Mouse (Mus musculus) CH12.LX (cell line): ENCODE data around the gene Smarcd1. TPM values are rescaled to one million over a fixed set of nuclear protein-coding genes. Genes with fewer than 3 reads are reported as not detected.

Experiments
- DNase-seq: peaks from one replicate; pipeline ENCODE4 v3.0.0-alpha.2; 2013; ENCODE audit errors: extremely low read depth
- H3K27ac ChIP-seq: 2 replicates; pipeline ENCODE4 v1.5.1; 2012; ENCODE audit warnings: low read depth, mild to moderate bottlenecking, control low read depth, moderate library complexity; ENCODE audit not compliant: insufficient read depth
- H3K27me3 ChIP-seq: replicated peaks from 2 replicates; pipeline ENCODE3; 2012; ENCODE audit warnings: inconsistent platforms
- H3K36me3 ChIP-seq, 2 experiments: replicated peaks in 1 of 2; 2 replicates each; pipeline versions ENCODE3 to v1.6.1; 2012; ENCODE audit warnings: inconsistent platforms in 1 of 2, low read length in 1 of 2, mild to moderate bottlenecking in 1 of 2, mixed read lengths in 1 of 2, moderate library complexity in 1 of 2; ENCODE audit not compliant: control insufficient read depth in 1 of 2, insufficient read depth in 1 of 2
- H3K4me1 ChIP-seq, 2 experiments: 2 replicates each; pipeline ENCODE4 v1.6.1; 2012; ENCODE audit warnings: inconsistent platforms in 1 of 2, moderate library complexity in 1 of 2; ENCODE audit not compliant: insufficient read depth in 2 of 2, control insufficient read depth in 1 of 2
- H3K4me2 ChIP-seq: 2 replicates; pipeline ENCODE4 v1.6.1; 2012; ENCODE audit warnings: low read depth, mild to moderate bottlenecking, control low read depth; ENCODE audit not compliant: poor library complexity, insufficient read depth, severe bottlenecking
- H3K4me3 ChIP-seq, 3 experiments: fragments of 150-350 bp in 1 of 3; sonication (generic) in 1 of 3; replicated peaks in 1 of 3; 2 replicates each; pipeline versions ENCODE3 to v1.5.1; 2011 to 2012; ENCODE audit warnings: low read depth in 2 of 3, low read length in 2 of 3, mild to moderate bottlenecking in 2 of 3, moderate library complexity in 2 of 3, control low read depth in 1 of 3, improper control_type of control experiment in 1 of 3, inconsistent platforms in 1 of 3, mixed read lengths in 1 of 3; ENCODE audit not compliant: poor library complexity in 1 of 3
- H3K79me2 ChIP-seq: replicated peaks from 2 replicates; pipeline ENCODE4 v1.6.1; 2012; ENCODE audit warnings: mild to moderate bottlenecking, moderate library complexity; ENCODE audit not compliant: control insufficient read depth, poor library complexity, insufficient read depth, severe bottlenecking; ENCODE audit errors: extremely low read depth
- H3K9ac ChIP-seq: 2 replicates; pipeline ENCODE4 v1.6.1; 2012; ENCODE audit warnings: low read depth, mild to moderate bottlenecking, control low read depth, moderate library complexity; ENCODE audit not compliant: insufficient read depth
- H3K9me3 ChIP-seq: replicated peaks from 2 replicates; pipeline ENCODE3; 2012; ENCODE audit warnings: low read length, inconsistent platforms, mixed read lengths
- BHLHE40 ChIP-seq: IDR thresholded peaks from 2 replicates; pipeline ENCODE4 v1.6.1; 2011; ENCODE audit warnings: mild to moderate bottlenecking, low read depth, low read length, improper control_type of control experiment
- E2F4 ChIP-seq: IDR thresholded peaks from 2 replicates; pipeline ENCODE4 v1.6.1; 2011; ENCODE audit warnings: low read depth, low read length, improper control_type of control experiment; ENCODE audit not compliant: insufficient replicate concordance
- GABPA ChIP-seq: IDR thresholded peaks from 2 replicates; pipeline ENCODE4 v1.6.1; 2012; ENCODE audit warnings: low read depth, low read length, improper control_type of control experiment, inconsistent platforms; ENCODE audit not compliant: insufficient replicate concordance
- MAX ChIP-seq: IDR thresholded peaks from 2 replicates; pipeline ENCODE4 v1.6.1; 2011; ENCODE audit warnings: low read length, improper control_type of control experiment
- MAZ ChIP-seq: IDR thresholded peaks from 2 replicates; pipeline ENCODE4 v1.6.1; 2012; ENCODE audit warnings: low read depth, mild to moderate bottlenecking, inconsistent platforms, low read length, improper control_type of control experiment, moderate library complexity
- MYC ChIP-seq: IDR thresholded peaks from 2 replicates; pipeline ENCODE4 v1.6.1; 2011; ENCODE audit warnings: low read depth, mild to moderate bottlenecking, improper control_type of control experiment, low read length
- RAD21 ChIP-seq: IDR thresholded peaks from 2 replicates; pipeline ENCODE4 v1.6.1; 2011; ENCODE audit warnings: low read depth, mild to moderate bottlenecking, low read length, improper control_type of control experiment, moderate library complexity
- RCOR1 ChIP-seq: conservative IDR thresholded peaks from 2 replicates; pipeline ENCODE4 v1.6.1; 2012; ENCODE audit warnings: low read depth, mild to moderate bottlenecking, inconsistent platforms, low read length, improper control_type of control experiment
- UBTF ChIP-seq: IDR thresholded peaks from 2 replicates; pipeline ENCODE4 v1.6.1; 2012; ENCODE audit warnings: low read depth, mild to moderate bottlenecking, inconsistent platforms, low read length, improper control_type of control experiment, moderate library complexity
- ZMIZ1 ChIP-seq: IDR thresholded peaks from 2 replicates; pipeline ENCODE4 v1.6.1; 2012; ENCODE audit warnings: low read depth, mild to moderate bottlenecking, inconsistent platforms, low read length, improper control_type of control experiment
- ZNF384 ChIP-seq: IDR thresholded peaks from 2 replicates; pipeline ENCODE4 v1.6.1; 2012; ENCODE audit warnings: low read depth, low read length, improper control_type of control experiment, inconsistent platforms
- dilution Hi-C: fragments of 300-500 bp; cut with MboI; formaldehyde crosslinking; loops from 2 replicates; pipeline ENCODE4 v1.14.3; 2020; ENCODE audit warnings: low sequenced_read_pairs; ENCODE audit not compliant: extremely low pct_unique_long_range_greater_than_20kb, extremely low pct_ligation_motif_present
- in situ Hi-C: fragments of 300-500 bp; cut with MboI; formaldehyde crosslinking; loops from 3 replicates; pipeline ENCODE4 v1.14.3; 2019; ENCODE audit warnings: low sequenced_read_pairs, low pct_ligation_motif_present, low pct_unique_long_range_greater_than_20kb, mixed read lengths
- polyA plus RNA-seq: library from polyadenylated mRNA; unstranded; fragments of >175 nt; gene quantifications from 2 replicates; pipeline ENCODE4 v1.2.1, GENCODE M21; 2012; ENCODE audit warnings: low read depth; ENCODE audit not compliant: insufficient read length
- total RNA-seq, 2 experiments: library from RNA; depleted of rRNA; stranded (reverse); fragments of 300-350 nt in 1 of 2; fragments of >200 nt in 1 of 2; gene quantifications; 2 replicates each; pipeline ENCODE4 v1.2.3; 2012 to 2014

The Smarcd1 gene
- total and polyA plus RNA-seq, 3 experiments = 12.5 to 69.9 (median 17.9) TPM

DNA sequence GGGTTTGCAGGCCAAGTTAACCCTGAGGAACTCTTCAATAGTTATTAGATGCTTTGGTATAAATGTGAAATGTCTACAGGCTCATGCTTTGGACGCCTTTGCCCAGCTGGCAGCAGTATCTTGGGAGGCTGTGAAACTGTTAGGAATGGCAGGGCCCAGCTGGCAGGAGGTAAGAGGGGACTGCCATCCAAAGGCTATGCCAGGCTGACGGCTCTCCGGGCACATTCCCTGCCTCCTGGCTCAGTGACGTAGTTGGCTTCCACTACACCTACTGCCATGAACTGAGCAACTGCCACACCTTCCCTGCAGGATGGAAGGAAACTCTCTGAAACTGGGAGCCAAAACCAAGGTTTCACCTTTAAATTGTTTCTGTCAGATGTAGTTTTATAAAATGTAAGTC, 38.3 kb downstream of the Smarcd1 start:
- peaks cover 59 to 93% of the 10 kb centered on the region in 2 experiments for H3K36me3 ChIP-seq
- H3K27me3 ChIP-seq = no peaks in the 10 kb centered on the region
- no peak overlapping the region for H3K9ac ChIP-seq
- dilution Hi-C loops (no loop called here), in situ Hi-C loops (no loop called here)
- H3K4me3 ChIP-seq = no peak overlapping the region
- no peaks in the 10 kb centered on the region for H3K9me3 ChIP-seq
- no peak overlapping the region for H3K27ac ChIP-seq
- H3K4me2 ChIP-seq = no peak overlapping the region
- H3K4me1 ChIP-seq = peaks cover 0 to 14% of the 10 kb centered on the region in 2 experiments; a peak in 2 of 4 replicates
- no peak for DNase-seq
- no peaks in the 10 kb centered on the region for H3K79me2 ChIP-seq
- no peak for TF ChIP-seq RAD21
- no peak for TF ChIP-seq UBTF
- TF ChIP-seq MYC = no peak

DNA sequence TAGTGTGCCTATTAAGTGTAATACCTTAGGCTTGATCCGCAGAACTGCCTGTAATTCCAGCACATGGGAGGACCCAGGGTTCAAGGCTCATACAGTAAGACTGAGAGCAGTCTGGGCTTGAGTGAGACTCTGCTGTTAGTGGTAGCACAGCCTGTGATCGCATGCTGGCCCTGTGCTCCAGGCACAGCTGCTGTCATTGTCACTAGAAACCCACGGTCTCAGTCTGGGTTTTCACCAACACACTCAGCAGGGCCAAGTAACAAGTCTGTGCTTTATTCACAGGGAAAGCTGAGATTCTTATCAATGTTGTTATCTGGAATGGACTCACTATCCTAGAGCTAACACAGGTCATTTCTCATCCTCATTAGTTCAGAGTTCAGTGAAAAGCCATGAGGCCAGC, 52.3 kb downstream of the Smarcd1 start:
- in situ Hi-C loops = no loop called here
- peaks cover 3 to 74% of the 10 kb centered on the region in 2 experiments for H3K36me3 ChIP-seq
- TF ChIP-seq ZNF384 (no peak), MYC (no peak), ZMIZ1 (no peak), GABPA (no peak), MAZ (no peak), RCOR1 (no peak), E2F4 (no peak), MAX (no peak), BHLHE40 (no peak)
- no peaks in the 10 kb centered on the region for H3K27me3 ChIP-seq
- dilution Hi-C loops = no loop called here
- no peak for DNase-seq
- H3K9me3 ChIP-seq = peaks cover 3% of the 10 kb centered on the region
- peaks cover 6% of the 10 kb centered on the region for H3K79me2 ChIP-seq
- no peak overlapping the region for H3K27ac ChIP-seq
- H3K9ac ChIP-seq = no peak overlapping the region
- no peak overlapping the region for H3K4me3 ChIP-seq
- no peak overlapping the region for H3K4me2 ChIP-seq
- H3K4me1 ChIP-seq = peaks cover 3 to 17% of the 10 kb centered on the region in 2 experiments; a peak in 3 of 4 replicates

Other genes with a start within 250 kb of the Smarcd1 start
- gene Nckap5l, start 244.4 kb upstream of the Smarcd1 start, total RNA-seq (2012; rRNA removed) = 0.88 and 0.89 TPM in 2 replicates
- gene Nckap5l, start 244.4 kb upstream of the Smarcd1 start, total RNA-seq (2014; rRNA removed) = 0.45 and 0.75 TPM in 2 replicates
- 6.6 and 6.8 TPM in 2 replicates for gene Nckap5l, start 244.4 kb upstream of the Smarcd1 start, polyA plus RNA-seq
- gene Bcdin3d, start 227.4 kb upstream of the Smarcd1 start, total RNA-seq (2012; rRNA removed) = 13.4 and 14.2 TPM in 2 replicates
- gene Bcdin3d, start 227.4 kb upstream of the Smarcd1 start, total RNA-seq (2014; rRNA removed) = 13.8 and 15.3 TPM in 2 replicates
- 13.8 and 16.1 TPM in 2 replicates for gene Bcdin3d, start 227.4 kb upstream of the Smarcd1 start, polyA plus RNA-seq
- 0.08 and 0.17 TPM in 2 replicates for gene Faim2, start 174.0 kb upstream of the Smarcd1 start, total RNA-seq (2012; rRNA removed)
- gene Faim2, start 174.0 kb upstream of the Smarcd1 start, total RNA-seq (2014; rRNA removed) = not detected in 2 replicates
- gene Faim2, start 174.0 kb upstream of the Smarcd1 start, polyA plus RNA-seq = 0.03 TPM in 1 of 2 replicates, not detected in the other
- not detected in 2 replicates for gene Aqp2, start 123.1 kb upstream of the Smarcd1 start, total RNA-seq (2012; rRNA removed)
- gene Aqp2, start 123.1 kb upstream of the Smarcd1 start, total RNA-seq (2014; rRNA removed) = not detected in 2 replicates
- gene Aqp2, start 123.1 kb upstream of the Smarcd1 start, polyA plus RNA-seq = not detected in 2 replicates
- gene Aqp5, start 111.3 kb upstream of the Smarcd1 start, total RNA-seq (2012; rRNA removed) = not detected in 2 replicates
- not detected in 2 replicates for gene Aqp5, start 111.3 kb upstream of the Smarcd1 start, total RNA-seq (2014; rRNA removed)
- gene Aqp5, start 111.3 kb upstream of the Smarcd1 start, polyA plus RNA-seq = not detected in 2 replicates
- not detected in 2 replicates for gene Aqp6, start 100.7 kb upstream of the Smarcd1 start, total RNA-seq (2012; rRNA removed)
- gene Aqp6, start 100.7 kb upstream of the Smarcd1 start, total RNA-seq (2014; rRNA removed) = not detected in 2 replicates
- gene Aqp6, start 100.7 kb upstream of the Smarcd1 start, polyA plus RNA-seq = not detected in 2 replicates
- gene Racgap1, start 50.5 kb upstream of the Smarcd1 start, total RNA-seq (2012; rRNA removed) = 97.9 and 108 TPM in 2 replicates
- gene Racgap1, start 50.5 kb upstream of the Smarcd1 start, total RNA-seq (2014; rRNA removed) = 130 and 143 TPM in 2 replicates
- 131 and 151 TPM in 2 replicates for gene Racgap1, start 50.5 kb upstream of the Smarcd1 start, polyA plus RNA-seq
- 0.46 and 0.47 TPM in 2 replicates for gene Asic1, start 31.8 kb upstream of the Smarcd1 start, total RNA-seq (2012; rRNA removed)
- not detected in 2 replicates for gene Asic1, start 31.8 kb upstream of the Smarcd1 start, total RNA-seq (2014; rRNA removed)
- gene Asic1, start 31.8 kb upstream of the Smarcd1 start, polyA plus RNA-seq = 0.80 and 0.94 TPM in 2 replicates
- 2.1 and 2.9 TPM in 2 replicates for gene Gm17349, start 3.4 kb downstream of the Smarcd1 start, total RNA-seq (2012; rRNA removed)
- gene Gm17349, start 3.4 kb downstream of the Smarcd1 start, total RNA-seq (2014; rRNA removed) = not detected in 2 replicates
- gene Gm17349, start 3.4 kb downstream of the Smarcd1 start, polyA plus RNA-seq = not detected in 2 replicates
- gene Gpd1, start 15.4 kb downstream of the Smarcd1 start, total RNA-seq (2012; rRNA removed) = 0.17 and 0.25 TPM in 2 replicates
- 0.12 and 0.24 TPM in 2 replicates for gene Gpd1, start 15.4 kb downstream of the Smarcd1 start, total RNA-seq (2014; rRNA removed)
- 0.26 and 0.56 TPM in 2 replicates for gene Gpd1, start 15.4 kb downstream of the Smarcd1 start, polyA plus RNA-seq
- gene Cox14, start 23.5 kb downstream of the Smarcd1 start, total RNA-seq (2012; rRNA removed) = 112 and 140 TPM in 2 replicates
- gene Cox14, start 23.5 kb downstream of the Smarcd1 start, total RNA-seq (2014; rRNA removed) = 98.8 and 106 TPM in 2 replicates
- gene Cox14, start 23.5 kb downstream of the Smarcd1 start, polyA plus RNA-seq = 119 and 140 TPM in 2 replicates
- gene Cers5, start 70.8 kb downstream of the Smarcd1 start, total RNA-seq (2012; rRNA removed) = 45.0 and 48.9 TPM in 2 replicates
- gene Cers5, start 70.8 kb downstream of the Smarcd1 start, total RNA-seq (2014; rRNA removed) = 140 and 149 TPM in 2 replicates
- gene Cers5, start 70.8 kb downstream of the Smarcd1 start, polyA plus RNA-seq = 83.7 and 94.3 TPM in 2 replicates
- 16.8 and 18.7 TPM in 2 replicates for gene Lima1, start 173.3 kb downstream of the Smarcd1 start, total RNA-seq (2012; rRNA removed)
- gene Lima1, start 173.3 kb downstream of the Smarcd1 start, total RNA-seq (2014; rRNA removed) = 10.0 and 10.3 TPM in 2 replicates
- gene Lima1, start 173.3 kb downstream of the Smarcd1 start, polyA plus RNA-seq = 24.4 and 26.9 TPM in 2 replicates